Mouse (Mus musculus) megakaryocyte, embryonic 14.5 days (primary cell): ENCODE data around the gene Siglece.

ENCODE experiments used
- FLI1 ChIP-seq: IDR thresholded peaks from 2 replicates; pipeline ENCODE4 v1.6.1; 2012; ENCODE audit warnings: low read length, inconsistent platforms, mixed read lengths
- GATA1 ChIP-seq: IDR thresholded peaks from 3 replicates; pipeline ENCODE4 v1.6.1; 2012; ENCODE audit warnings: mixed read lengths, low read length, inconsistent platforms, borderline replicate concordance

DNA sequence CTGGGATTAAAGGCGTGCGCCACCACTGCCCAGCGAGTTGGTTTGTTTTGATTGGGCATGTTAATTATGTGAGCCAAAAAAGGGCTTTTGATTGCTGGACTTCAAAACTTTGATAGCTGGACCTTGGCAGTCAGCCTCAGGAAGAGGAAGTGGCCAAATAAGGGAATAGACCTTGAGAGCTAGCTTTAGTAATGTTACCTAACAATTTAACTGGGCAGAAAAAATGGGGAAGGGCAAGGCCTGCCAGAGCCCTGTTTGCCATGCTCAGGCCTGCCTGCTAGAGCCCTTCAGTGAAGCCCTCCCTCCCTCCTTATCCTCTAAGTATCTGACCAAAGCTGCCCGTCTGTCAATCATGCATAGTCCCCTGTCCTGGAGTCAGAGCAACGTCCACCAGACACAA lies 17.4 kb downstream of the Siglece start:
- TF ChIP-seq GATA1, result no peak
- no peak for TF ChIP-seq FLI1
